In genomic region chr7:78575556-78575955, GRCm38 (mm10) we compare ENCODE assay signal across 11 mouse cellular contexts.
A peak's percentile ranks its signal among the peaks of the same experiment; 100 is the strongest.
DNase-seq lines count a peak whose midpoint lies in the region; ATAC-seq lines count a peak whose summit lies in the region.
"Had no signal": no experiment of that assay in that cellular context is flagged by ENCODE, and none has a peak within 500 bp of the region (broad histone marks: within the 10 kb centered on the region; RNA-seq: fewer than 3 reads in every experiment).

No protein-coding gene starts in this region.

- peak overlapping the region; percentile 80 for H3K9ac ChIP-seq in forebrain, embryonic 13.5 days
- H3K9ac ChIP-seq in midbrain, embryonic 11.5 days (ENCODE audit: low read length), result no peak overlapping the region
- H3K9ac ChIP-seq: limb, embryonic 13.5 days had no signal

- H3K4me2 ChIP-seq in forebrain, embryonic 13.5 days, result peak overlapping the region; percentile 88
- peak overlapping the region; percentile 84; the same call in 1 of the 2 replicates for H3K4me2 ChIP-seq in midbrain, embryonic 11.5 days
- H3K4me2 ChIP-seq: limb, embryonic 13.5 days had no signal

- no peaks in the 10 kb centered on the region for H3K36me3 ChIP-seq in forebrain, embryonic 13.5 days (ENCODE audit: poor library complexity, severe bottlenecking)
- no peaks in the 10 kb centered on the region for H3K36me3 ChIP-seq in midbrain, embryonic 11.5 days (ENCODE audit: control insufficient read depth, insufficient read depth, low read length)
- H3K36me3 ChIP-seq: limb, embryonic 13.5 days had no signal

- peaks cover 42% of the 10 kb centered on the region for H3K4me1 ChIP-seq in forebrain, embryonic 13.5 days
- 0 out of 2 replicates have a peak, but pooled peaks cover 5% of the 10 kb centered on the region for H3K4me1 ChIP-seq in midbrain, embryonic 11.5 days (ENCODE audit: control insufficient read depth, insufficient read depth, low read length)

- H3K27me3 ChIP-seq in forebrain, embryonic 13.5 days, result peaks cover 2% of the 10 kb centered on the region
- peaks cover 21% of the 10 kb centered on the region for H3K27me3 ChIP-seq in midbrain, embryonic 11.5 days (ENCODE audit: control insufficient read depth, insufficient read depth, low read length)

- ATAC-seq in forebrain, embryonic 13.5 days, result no peak
- ATAC-seq in midbrain, embryonic 11.5 days (ENCODE audit: low FRiP score), result no peak
- no peak for ATAC-seq in monocyte, adult 5-6 weeks (replicated peaks; ENCODE audit: insufficient number of reproducible peaks, low FRiP score, low TSS enrichment, poor library complexity, severe bottlenecking)
- ATAC-seq in CD4-positive, CD25-positive, alpha-beta regulatory T cell, adult 4 months, result no peak

- peak; percentile 49 to 56 for DNase-seq in cerebellum, adult 18-20 months
- no peak for DNase-seq in cerebellum, postnatal 4 days (ENCODE audit: low spot score in 2 of 2)
- peak; percentile 81 for DNase-seq in brain, adult 2 months (ENCODE audit: low read depth, low spot score)
- peak; percentile 84 for DNase-seq in midbrain, embryonic 11.5 days (ENCODE audit: low spot score, missing footprints)
- no peak for DNase-seq in left cerebral cortex, adult 18-20 months (ENCODE audit: low spot score in 2 of 2)
- DNase-seq: kidney, postnatal 14 days had no signal

- no peak overlapping the region for H3K27ac ChIP-seq in forebrain, embryonic 13.5 days
- H3K27ac ChIP-seq in midbrain, embryonic 11.5 days (ENCODE audit: low read depth, low read length), result no peak overlapping the region
- H3K27ac ChIP-seq: limb, embryonic 13.5 days had no signal

- H3K4me3 ChIP-seq in forebrain, embryonic 13.5 days, result peak overlapping the region; percentile 69
- no peak overlapping the region for H3K4me3 ChIP-seq in midbrain, embryonic 11.5 days (ENCODE audit: low read depth, low read length)
- H3K4me3 ChIP-seq: erythroblast, embryonic 14.5 days had no signal

- no peaks in the 10 kb centered on the region for H3K9me3 ChIP-seq in forebrain, embryonic 13.5 days (replicated peaks)
- H3K9me3 ChIP-seq in midbrain, embryonic 11.5 days (ENCODE audit: control insufficient read depth, low read length), result no peaks in the 10 kb centered on the region
- H3K9me3 ChIP-seq: limb, embryonic 13.5 days had no signal

- 13% methylated on average over 3 of the region's 3 CpGs for WGBS in forebrain, embryonic 13.5 days
- WGBS in midbrain, embryonic 11.5 days, result 15% methylated on average over 3 of the region's 3 CpGs

Comparison
In these comparisons a context has a peak if more than half of its experiments do, and no peak if none do; other contexts are left out.
1. DNase-seq: peak in cerebellum, adult 18-20 months (2 of 2), brain, adult 2 months (single experiment) and midbrain, embryonic 11.5 days (single experiment); none in cerebellum, postnatal 4 days (0 of 2) and left cerebral cortex, adult 18-20 months (0 of 2).